Mouse (Mus musculus) fat pad, adult 2 months (tissue): ENCODE measurements around the gene Idh2.
A peak's percentile ranks its signal among the peaks of the same experiment; 100 is the strongest.
"Not testable (repeated sequence)": the region's sequence is repeated elsewhere in the genome, so short reads cannot be mapped to it uniquely, and the experiment has no call there.

Source experiments
- DNase-seq: peaks from one replicate; pipeline ENCODE4 v3.0.0-alpha.2; 2011; ENCODE audit warnings: low read depth, low spot score; ENCODE audit errors: extremely low read depth

Idh2 gene

DNA sequence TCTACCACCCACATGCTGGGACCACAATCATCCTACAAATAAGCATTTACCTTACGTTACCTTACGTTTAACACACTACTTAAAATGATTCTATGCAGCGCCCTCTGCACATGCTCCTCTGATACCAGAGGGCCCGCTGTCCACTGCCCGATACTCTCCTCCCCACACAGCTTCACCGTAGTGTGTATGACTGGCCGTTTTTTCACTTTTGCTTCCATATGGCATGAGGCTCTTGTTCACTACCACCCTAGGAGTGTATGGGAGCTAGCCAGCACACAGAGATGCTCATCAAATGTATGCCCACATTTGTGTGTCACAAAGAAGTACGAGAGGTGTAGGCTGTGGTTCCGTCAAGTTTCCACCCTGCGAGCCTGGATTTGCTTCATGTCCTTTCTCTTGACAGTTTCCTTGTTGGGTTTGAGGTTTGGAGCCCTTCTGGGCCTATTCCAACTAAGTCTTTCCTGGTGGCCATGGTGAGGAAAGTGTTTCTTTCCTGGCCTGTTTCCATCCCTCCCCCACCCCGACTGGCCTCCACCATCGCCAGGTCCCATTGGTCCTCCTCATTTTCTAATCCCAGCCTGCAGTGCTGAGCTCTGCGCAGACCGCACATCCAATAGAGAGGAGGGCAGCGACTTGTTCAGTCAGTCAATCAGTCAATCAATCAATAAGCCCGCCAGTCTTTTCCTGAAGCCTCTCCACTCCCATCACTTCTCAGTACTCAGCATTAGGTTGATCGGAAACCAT, 52.9 kb downstream of the Idh2 start:
- no peak for DNase-seq

DNA sequence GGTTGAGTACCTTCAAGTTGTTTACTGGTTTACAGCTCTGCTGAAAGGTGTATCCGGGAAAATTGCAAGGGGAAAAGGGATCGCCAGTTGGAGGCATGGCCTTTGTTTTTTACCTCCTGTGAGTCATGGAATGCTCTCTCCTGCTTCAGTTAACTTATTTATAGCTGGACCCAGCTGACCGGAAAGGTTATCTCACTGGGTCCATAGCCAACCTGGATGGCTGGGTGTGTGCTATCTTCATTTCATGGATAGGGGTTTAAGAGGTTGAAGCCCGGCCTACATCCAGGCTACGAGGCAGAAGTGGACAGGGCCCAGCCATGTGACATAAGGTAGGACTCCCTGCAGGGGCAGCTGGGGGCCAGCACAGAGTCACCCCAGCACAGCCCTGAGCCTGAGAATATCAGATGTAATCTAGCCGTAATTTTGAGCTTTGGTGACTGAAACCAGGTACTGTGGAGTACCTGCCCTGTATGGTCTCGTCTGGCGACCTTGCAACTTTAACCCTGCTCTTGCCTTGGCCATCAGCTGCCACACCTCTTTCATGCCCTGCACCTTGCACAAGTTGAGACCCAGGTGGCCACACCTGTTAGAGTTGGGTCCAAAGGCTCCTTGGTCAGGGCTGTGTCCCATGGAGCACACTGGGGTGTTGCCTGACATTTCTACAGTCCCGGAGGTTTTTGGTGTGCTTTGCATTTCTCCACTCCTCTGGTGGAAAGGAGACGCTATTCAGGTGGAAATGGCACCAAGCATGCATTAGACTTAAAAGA, 55.0 kb downstream of the Idh2 start:
- DNase-seq = no peak

GRCm38 (mm10) chr7:80059064-80059838, 55.9 kb downstream of the Idh2 start:
- peak; percentile 76 for DNase-seq

GRCm38 (mm10) chr7:80058405-80059063, 56.7 kb downstream of the Idh2 start:
- no peak for DNase-seq

DNA sequence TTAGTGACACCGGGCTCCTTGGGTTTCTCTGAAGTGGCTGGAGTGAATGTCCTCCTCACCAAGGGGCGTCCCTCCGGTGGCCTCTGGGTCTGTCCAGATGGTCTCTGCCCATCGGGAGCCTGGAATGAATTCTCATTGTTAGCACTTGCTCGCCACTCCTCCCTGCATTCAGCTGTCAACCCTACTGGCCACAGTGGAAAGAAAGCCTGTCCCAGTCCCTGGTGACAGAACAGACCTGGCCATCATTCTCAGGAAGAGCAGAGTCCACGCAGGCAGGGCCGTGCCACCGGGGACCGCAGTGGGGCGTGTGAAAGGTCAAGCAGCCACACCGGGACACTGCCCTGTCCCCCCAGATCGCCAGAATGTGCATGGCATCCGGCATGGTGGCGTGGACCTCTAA, 57.4 kb downstream of the Idh2 start:
- no peak for DNase-seq

GRCm38 (mm10) chr7:80057002-80057691, 58.0 kb downstream of the Idh2 start:
- no peak for DNase-seq

GRCm38 (mm10) chr7:80055781-80056180, 59.4 kb downstream of the Idh2 start:
- no peak for DNase-seq

GRCm38 (mm10) chr7:80053147-80053546, 62.0 kb downstream of the Idh2 start:
- DNase-seq = no peak

DNA sequence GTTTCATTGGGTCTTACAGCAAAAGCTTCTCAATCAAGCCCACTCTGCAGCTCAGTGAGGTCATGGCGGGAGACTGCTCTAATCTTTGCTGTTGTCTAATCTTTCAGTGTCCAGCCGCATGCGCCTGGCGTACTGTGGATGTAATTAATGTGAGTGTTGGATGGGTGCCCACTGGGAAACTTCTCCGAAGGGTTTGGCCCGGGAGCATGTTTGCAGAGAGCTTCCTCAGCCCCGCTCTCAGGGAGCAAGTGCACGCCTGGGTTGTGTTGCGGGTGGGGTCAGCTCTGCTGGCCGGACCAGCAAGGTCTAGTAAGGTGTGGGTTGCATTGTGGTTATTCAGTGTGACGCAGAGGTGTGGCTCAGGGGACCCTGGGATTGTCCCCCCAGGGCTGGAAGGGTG, 62.9 kb downstream of the Idh2 start:
- DNase-seq = no peak

DNA sequence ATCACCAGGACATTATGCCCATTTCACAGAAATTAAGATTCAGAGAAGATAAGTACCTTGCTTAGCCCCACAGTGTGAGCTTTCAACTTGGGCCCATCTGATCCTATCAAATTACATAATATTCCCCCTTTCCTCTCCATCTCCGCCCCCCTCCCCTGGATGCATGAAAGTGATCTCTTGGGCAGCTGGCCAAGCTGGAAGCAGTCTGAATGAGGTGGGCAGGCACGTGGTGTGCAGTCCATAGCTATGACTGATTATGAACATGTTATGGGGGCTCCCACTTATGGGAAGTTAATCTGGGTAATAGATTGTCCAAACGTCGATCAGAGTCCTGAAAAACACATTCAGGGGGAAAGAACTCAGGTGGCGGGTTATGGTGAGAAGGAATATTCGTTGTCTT, 63.4 kb downstream of the Idh2 start:
- no peak for DNase-seq

DNA sequence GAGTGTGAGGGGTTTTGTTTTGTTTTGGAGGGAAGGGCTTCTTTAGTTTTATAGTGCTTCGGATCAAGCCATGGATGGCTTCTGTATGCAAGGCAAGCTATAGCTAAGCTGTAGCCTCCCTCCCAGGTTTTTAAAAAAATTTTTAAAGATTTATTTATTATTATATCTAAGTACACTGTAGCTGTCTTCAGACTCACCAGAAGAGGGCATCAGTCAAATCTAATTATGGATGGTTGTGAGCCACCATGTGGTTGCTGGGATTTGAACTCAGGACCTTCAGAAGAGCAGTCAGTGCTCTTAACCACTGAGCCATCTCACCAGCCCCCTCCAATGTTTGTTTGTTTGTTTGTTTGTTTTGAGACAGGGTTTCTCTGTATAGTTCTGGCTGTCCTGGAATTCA, 64.8 kb downstream of the Idh2 start:
- not testable (repeated sequence) for DNase-seq

DNA sequence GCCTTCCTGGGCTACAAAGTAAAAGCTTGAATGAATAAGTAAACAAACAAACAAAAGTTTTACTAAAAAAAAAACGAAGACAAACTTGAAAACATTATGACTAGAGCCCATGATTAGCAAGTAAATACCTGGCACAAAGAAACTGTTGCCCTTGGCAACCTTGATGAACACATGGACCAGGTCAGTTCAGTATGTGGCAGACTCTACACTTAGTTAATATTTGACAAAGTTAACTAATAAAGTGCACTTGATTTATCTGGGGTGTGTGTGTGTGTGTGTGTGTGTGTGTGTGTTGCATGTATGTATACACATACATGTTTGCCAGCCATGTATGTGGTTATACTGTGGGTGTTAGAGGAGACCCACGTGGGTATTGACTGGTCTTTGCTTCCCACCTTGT, 65.4 kb downstream of the Idh2 start:
- DNase-seq = no peak

DNA sequence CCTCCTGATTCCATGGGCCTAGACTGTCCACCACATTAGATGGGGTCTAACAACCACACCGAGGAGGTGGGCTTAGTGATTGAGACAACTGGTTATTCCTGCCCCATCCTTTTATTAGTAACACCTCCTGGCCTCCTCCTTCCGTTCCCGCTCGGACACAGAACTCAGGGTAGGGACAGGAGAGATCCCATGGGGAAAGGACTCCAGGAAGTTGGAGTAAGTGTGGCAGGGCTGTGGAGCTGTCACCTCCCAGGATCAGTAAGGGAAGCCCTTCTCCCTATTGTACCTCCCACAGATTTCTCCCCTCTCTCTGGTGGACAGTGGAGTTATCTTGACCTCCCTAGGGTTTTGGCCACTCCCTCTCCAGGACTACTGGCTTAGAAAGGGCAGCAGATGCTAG, 68.2 kb downstream of the Idh2 start:
- DNase-seq = no peak
